Mouse (Mus musculus) liver, adult 2 months (tissue): ENCODE results near the gene Mus81.

ENCODE experiments used
- CTCF ChIP-seq: fragments of 200-500 bp; IDR thresholded peaks from 2 replicates; pipeline ENCODE4 v1.5.1; 2011; ENCODE audit warnings: low read depth, low read length, control low read depth
- POLR2A ChIP-seq: fragments of 200-500 bp; IDR thresholded peaks from 2 replicates; pipeline ENCODE4 v1.6.1; 2011; ENCODE audit warnings: low read length, control low read depth; ENCODE audit not compliant: insufficient read depth; ENCODE audit errors: extremely low read depth

- TF ChIP-seq CTCF (no peak), POLR2A (no peak)
These were observed 7.8 kb upstream of the Mus81 start for GRCm38 (mm10) chr19:5496052-5496370.
